Mouse (Mus musculus) CH12.LX (cell line): ENCODE data around the gene Rtf2. TPM values are rescaled to one million over a fixed set of nuclear protein-coding genes. Genes with fewer than 3 reads are reported as not detected.

ENCODE experiments used
- DNase-seq: peaks from one replicate; pipeline ENCODE4 v3.0.0-alpha.2; 2013; ENCODE audit errors: extremely low read depth
- H3K27ac ChIP-seq: 2 replicates; pipeline ENCODE4 v1.5.1; 2012; ENCODE audit warnings: low read depth, mild to moderate bottlenecking, control low read depth, moderate library complexity; ENCODE audit not compliant: insufficient read depth
- H3K27me3 ChIP-seq: replicated peaks from 2 replicates; pipeline ENCODE3; 2012; ENCODE audit warnings: inconsistent platforms
- H3K36me3 ChIP-seq, 2 experiments: replicated peaks in 1 of 2; 2 replicates each; pipeline versions ENCODE3 to v1.6.1; 2012; ENCODE audit warnings: inconsistent platforms in 1 of 2, low read length in 1 of 2, mild to moderate bottlenecking in 1 of 2, mixed read lengths in 1 of 2, moderate library complexity in 1 of 2; ENCODE audit not compliant: control insufficient read depth in 1 of 2, insufficient read depth in 1 of 2
- H3K4me1 ChIP-seq, 2 experiments: 2 replicates each; pipeline ENCODE4 v1.6.1; 2012; ENCODE audit warnings: inconsistent platforms in 1 of 2, moderate library complexity in 1 of 2; ENCODE audit not compliant: insufficient read depth in 2 of 2, control insufficient read depth in 1 of 2
- H3K4me2 ChIP-seq: 2 replicates; pipeline ENCODE4 v1.6.1; 2012; ENCODE audit warnings: low read depth, mild to moderate bottlenecking, control low read depth; ENCODE audit not compliant: poor library complexity, insufficient read depth, severe bottlenecking
- H3K4me3 ChIP-seq, 3 experiments: fragments of 150-350 bp in 1 of 3; sonication (generic) in 1 of 3; replicated peaks in 1 of 3; 2 replicates each; pipeline versions ENCODE3 to v1.5.1; 2011 to 2012; ENCODE audit warnings: low read depth in 2 of 3, low read length in 2 of 3, mild to moderate bottlenecking in 2 of 3, moderate library complexity in 2 of 3, control low read depth in 1 of 3, improper control_type of control experiment in 1 of 3, inconsistent platforms in 1 of 3, mixed read lengths in 1 of 3; ENCODE audit not compliant: poor library complexity in 1 of 3
- H3K79me2 ChIP-seq: replicated peaks from 2 replicates; pipeline ENCODE4 v1.6.1; 2012; ENCODE audit warnings: mild to moderate bottlenecking, moderate library complexity; ENCODE audit not compliant: control insufficient read depth, poor library complexity, insufficient read depth, severe bottlenecking; ENCODE audit errors: extremely low read depth
- H3K9ac ChIP-seq: 2 replicates; pipeline ENCODE4 v1.6.1; 2012; ENCODE audit warnings: low read depth, mild to moderate bottlenecking, control low read depth, moderate library complexity; ENCODE audit not compliant: insufficient read depth
- H3K9me3 ChIP-seq: replicated peaks from 2 replicates; pipeline ENCODE3; 2012; ENCODE audit warnings: low read length, inconsistent platforms, mixed read lengths
- BHLHE40 ChIP-seq: IDR thresholded peaks from 2 replicates; pipeline ENCODE4 v1.6.1; 2011; ENCODE audit warnings: mild to moderate bottlenecking, low read depth, low read length, improper control_type of control experiment
- CHD1 ChIP-seq: IDR thresholded peaks from 2 replicates; pipeline ENCODE4 v1.6.1; 2012; ENCODE audit warnings: low read depth, low read length, improper control_type of control experiment, inconsistent platforms
- E2F4 ChIP-seq: IDR thresholded peaks from 2 replicates; pipeline ENCODE4 v1.6.1; 2011; ENCODE audit warnings: low read depth, low read length, improper control_type of control experiment; ENCODE audit not compliant: insufficient replicate concordance
- ELF1 ChIP-seq: IDR thresholded peaks from 2 replicates; pipeline ENCODE4 v1.6.1; 2014; ENCODE audit warnings: low read depth, mild to moderate bottlenecking, inconsistent platforms, low read length, improper control_type of control experiment
- GABPA ChIP-seq: IDR thresholded peaks from 2 replicates; pipeline ENCODE4 v1.6.1; 2012; ENCODE audit warnings: low read depth, low read length, improper control_type of control experiment, inconsistent platforms; ENCODE audit not compliant: insufficient replicate concordance
- JUND ChIP-seq: conservative IDR thresholded peaks from 2 replicates; pipeline ENCODE4 v1.6.1; 2011; ENCODE audit warnings: low read depth, low read length, improper control_type of control experiment
- MAZ ChIP-seq: IDR thresholded peaks from 2 replicates; pipeline ENCODE4 v1.6.1; 2012; ENCODE audit warnings: low read depth, mild to moderate bottlenecking, inconsistent platforms, low read length, improper control_type of control experiment, moderate library complexity
- MEF2A ChIP-seq: IDR thresholded peaks from 2 replicates; pipeline ENCODE4 v1.6.1; 2014; ENCODE audit warnings: low read depth, mild to moderate bottlenecking, inconsistent platforms, low read length, improper control_type of control experiment, borderline replicate concordance
- NELFE ChIP-seq: IDR thresholded peaks from 2 replicates; pipeline ENCODE4 v1.6.1; 2011; ENCODE audit warnings: low read depth, low read length, improper control_type of control experiment
- POLR2A ChIP-seq: IDR thresholded peaks from 2 replicates; pipeline ENCODE4 v1.6.1; 2011; ENCODE audit warnings: low read depth, mild to moderate bottlenecking, improper control_type of control experiment, low read length
- RAD21 ChIP-seq: IDR thresholded peaks from 2 replicates; pipeline ENCODE4 v1.6.1; 2011; ENCODE audit warnings: low read depth, mild to moderate bottlenecking, low read length, improper control_type of control experiment, moderate library complexity
- RCOR1 ChIP-seq: conservative IDR thresholded peaks from 2 replicates; pipeline ENCODE4 v1.6.1; 2012; ENCODE audit warnings: low read depth, mild to moderate bottlenecking, inconsistent platforms, low read length, improper control_type of control experiment
- SMC3 ChIP-seq: IDR thresholded peaks from 2 replicates; pipeline ENCODE4 v1.6.1; 2011; ENCODE audit warnings: low read depth, low read length, improper control_type of control experiment
- TBP ChIP-seq: conservative IDR thresholded peaks from 2 replicates; pipeline ENCODE4 v1.6.1; 2011; ENCODE audit warnings: low read depth, low read length, improper control_type of control experiment
- UBTF ChIP-seq: IDR thresholded peaks from 2 replicates; pipeline ENCODE4 v1.6.1; 2012; ENCODE audit warnings: low read depth, mild to moderate bottlenecking, inconsistent platforms, low read length, improper control_type of control experiment, moderate library complexity
- USF2 ChIP-seq: conservative IDR thresholded peaks from 2 replicates; pipeline ENCODE4 v1.6.1; 2011; ENCODE audit warnings: low read depth, low read length, improper control_type of control experiment
- ZMIZ1 ChIP-seq: IDR thresholded peaks from 2 replicates; pipeline ENCODE4 v1.6.1; 2012; ENCODE audit warnings: low read depth, mild to moderate bottlenecking, inconsistent platforms, low read length, improper control_type of control experiment
- dilution Hi-C: fragments of 300-500 bp; cut with MboI; formaldehyde crosslinking; loops from 2 replicates; pipeline ENCODE4 v1.14.3; 2020; ENCODE audit warnings: low sequenced_read_pairs; ENCODE audit not compliant: extremely low pct_unique_long_range_greater_than_20kb, extremely low pct_ligation_motif_present
- in situ Hi-C: fragments of 300-500 bp; cut with MboI; formaldehyde crosslinking; loops from 3 replicates; pipeline ENCODE4 v1.14.3; 2019; ENCODE audit warnings: low sequenced_read_pairs, low pct_ligation_motif_present, low pct_unique_long_range_greater_than_20kb, mixed read lengths
- polyA plus RNA-seq: library from polyadenylated mRNA; unstranded; fragments of >175 nt; gene quantifications from 2 replicates; pipeline ENCODE4 v1.2.1, GENCODE M21; 2012; ENCODE audit warnings: low read depth; ENCODE audit not compliant: insufficient read length
- total RNA-seq, 2 experiments: library from RNA; depleted of rRNA; stranded (reverse); fragments of 300-350 nt in 1 of 2; fragments of >200 nt in 1 of 2; gene quantifications; 2 replicates each; pipeline ENCODE4 v1.2.3; 2012 to 2014

Gene Rtf2
- total and polyA plus RNA-seq, 3 experiments = 60.3 to 72.9 (median 61.4) TPM

DNA sequence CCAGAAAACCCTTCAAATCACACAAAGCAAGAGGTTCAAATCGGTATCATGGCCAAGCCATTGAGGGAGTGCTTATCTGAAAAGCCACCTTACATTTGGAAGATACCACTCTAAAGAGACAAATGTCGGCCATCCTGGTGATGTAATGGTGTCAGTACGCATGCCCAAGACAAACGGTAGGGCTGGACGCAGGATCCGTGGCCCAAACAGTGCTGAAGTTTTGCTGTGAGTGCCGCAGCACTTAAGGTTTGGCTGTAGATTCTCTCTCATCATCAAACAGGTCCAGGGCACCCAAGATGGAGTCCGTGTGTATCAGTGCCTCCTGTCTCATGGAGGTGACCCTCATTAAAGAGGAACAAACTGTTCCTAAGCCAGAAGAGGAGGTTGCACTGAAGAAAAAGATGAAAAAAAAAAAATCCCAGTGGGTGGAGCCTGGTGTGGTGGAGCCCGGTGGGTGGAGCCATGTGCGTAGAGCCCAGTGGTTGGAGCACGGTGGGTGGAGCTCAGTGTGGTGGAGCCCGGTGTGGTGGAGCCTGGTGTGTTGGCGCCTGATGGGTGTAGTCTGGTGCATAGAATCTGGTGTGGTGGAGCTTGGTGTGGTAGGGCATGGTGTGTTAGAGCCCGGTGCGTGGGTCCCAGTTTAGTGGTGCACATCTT is 69.8 kb downstream of the Rtf2 start:
- peaks cover under 1 to 6% of the 10 kb centered on the region in 2 experiments for H3K4me1 ChIP-seq
- no peak overlapping the region for H3K9ac ChIP-seq
- H3K36me3 ChIP-seq = no peaks in the 10 kb centered on the region
- H3K27ac ChIP-seq = no peak overlapping the region
- no peaks in the 10 kb centered on the region for H3K79me2 ChIP-seq
- dilution Hi-C loops (no loop called here), in situ Hi-C loops (no loop called here)
- H3K4me2 ChIP-seq = no peak overlapping the region
- H3K27me3 ChIP-seq = peaks cover 75% of the 10 kb centered on the region
- H3K9me3 ChIP-seq = peaks cover 4% of the 10 kb centered on the region
- H3K4me3 ChIP-seq = no peak overlapping the region
- DNase-seq = no peak
- TF ChIP-seq RCOR1 (no peak), USF2 (no peak), UBTF (no peak), BHLHE40 (no peak), CHD1 (no peak), POLR2A (no peak), JUND (no peak), RAD21 (no peak), MEF2A (no peak), GABPA (no peak), E2F4 (no peak), ZMIZ1 (no peak), TBP (no peak), ELF1 (no peak)

DNA sequence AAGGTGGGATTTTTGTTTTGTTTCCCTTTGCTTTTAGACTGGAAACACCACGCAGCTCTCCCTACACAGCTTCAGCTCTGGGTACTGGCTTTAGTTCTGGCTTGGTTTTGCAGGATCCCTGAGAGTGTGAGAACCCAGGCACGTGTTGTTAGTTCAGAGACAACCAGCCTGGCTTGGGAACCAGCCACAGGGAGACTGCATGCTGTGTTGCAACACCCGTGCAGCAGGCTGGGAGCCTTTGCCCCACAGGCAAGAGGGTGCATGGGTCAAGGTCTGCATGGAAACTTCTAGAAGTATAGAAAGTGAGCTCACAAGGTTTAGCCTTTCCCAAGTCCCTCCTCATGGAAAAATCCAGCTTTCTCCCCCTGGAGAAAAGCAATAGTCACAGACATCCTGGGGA is 70.5 kb downstream of the Rtf2 start:
- DNase-seq = no peak
- Histone ChIP-seq H3K4me3 (no peak overlapping the region), H3K27ac (no peak overlapping the region), H3K4me2 (no peak overlapping the region), H3K9ac (no peak overlapping the region), H3K9me3 (peaks cover 4% of the 10 kb centered on the region), H3K27me3 (peaks cover 82% of the 10 kb centered on the region), H3K36me3 (no peaks in the 10 kb centered on the region), H3K79me2 (no peaks in the 10 kb centered on the region), H3K4me1 (no peaks in the 10 kb centered on the region)
- dilution Hi-C loops = no loop called here
- in situ Hi-C loops = no loop called here
- no peak for TF ChIP-seq SMC3
- TF ChIP-seq NELFE = no peak
- no peak for TF ChIP-seq MAZ
- no peak for TF ChIP-seq BHLHE40
